Mouse (Mus musculus): Measurements from ENCODE around the gene Tmem212.

Tmem212 gene

GRCm38 (mm10) chr3:27854431-27855180 lies 41.6 kb downstream of the Tmem212 start:
- DNase-seq (ENCODE audit: extremely low spot score, low read depth, low spot score) = peak; percentile 20

- DNase-seq (ENCODE audit: extremely low spot score, low read depth, low spot score) = no peak
Observed at GRCm38 (mm10) chr3:27843266-27843665, 52.9 kb downstream of the Tmem212 start.

- DNase-seq (ENCODE audit: extremely low spot score, low read depth, low spot score) = no peak
Observed at GRCm38 (mm10) chr3:27842856-27843255, 53.3 kb downstream of the Tmem212 start.

GRCm38 (mm10) chr3:27840311-27840710 lies 55.9 kb downstream of the Tmem212 start:
- DNase-seq (ENCODE audit: extremely low spot score, low read depth, low spot score) = no peak

GRCm38 (mm10) chr3:27839795-27840194 lies 56.4 kb downstream of the Tmem212 start:
- DNase-seq (ENCODE audit: extremely low spot score, low read depth, low spot score) = no peak

GRCm38 (mm10) chr3:27839231-27839630 lies 56.9 kb downstream of the Tmem212 start:
- no peak for DNase-seq (ENCODE audit: extremely low spot score, low read depth, low spot score)

GRCm38 (mm10) chr3:27836297-27836696 lies 59.9 kb downstream of the Tmem212 start:
- no peak for DNase-seq (ENCODE audit: extremely low spot score, low read depth, low spot score)

- no peak for DNase-seq (ENCODE audit: extremely low spot score, low read depth, low spot score)
Observed at GRCm38 (mm10) chr3:27835786-27836185, 60.4 kb downstream of the Tmem212 start.

- DNase-seq (ENCODE audit: extremely low spot score, low read depth, low spot score) = no peak
Observed at GRCm38 (mm10) chr3:27828755-27829154, 67.4 kb downstream of the Tmem212 start.

GRCm38 (mm10) chr3:27827236-27827635 lies 68.9 kb downstream of the Tmem212 start:
- no peak for DNase-seq (ENCODE audit: extremely low spot score, low read depth, low spot score)

- DNase-seq (ENCODE audit: extremely low spot score, low read depth, low spot score) = no peak
Observed at GRCm38 (mm10) chr3:27825985-27826384, 70.2 kb downstream of the Tmem212 start.

All from hindlimb bud, embryonic 11.5 days (tissue).